Mouse (Mus musculus) adipocyte (in vitro differentiated cells): ENCODE measurements around the gene Tgtp2.
A peak's percentile ranks its signal among the peaks of the same experiment; 100 is the strongest.
"Not testable (repeated sequence)": the region's sequence is repeated elsewhere in the genome, so short reads cannot be mapped to it uniquely, and the experiment has no call there.

ENCODE experiments used
- DNase-seq: peaks from one replicate; pipeline ENCODE4 v3.0.0-alpha.2; 2016; ENCODE audit warnings: low spot score

The Tgtp2 gene

DNA sequence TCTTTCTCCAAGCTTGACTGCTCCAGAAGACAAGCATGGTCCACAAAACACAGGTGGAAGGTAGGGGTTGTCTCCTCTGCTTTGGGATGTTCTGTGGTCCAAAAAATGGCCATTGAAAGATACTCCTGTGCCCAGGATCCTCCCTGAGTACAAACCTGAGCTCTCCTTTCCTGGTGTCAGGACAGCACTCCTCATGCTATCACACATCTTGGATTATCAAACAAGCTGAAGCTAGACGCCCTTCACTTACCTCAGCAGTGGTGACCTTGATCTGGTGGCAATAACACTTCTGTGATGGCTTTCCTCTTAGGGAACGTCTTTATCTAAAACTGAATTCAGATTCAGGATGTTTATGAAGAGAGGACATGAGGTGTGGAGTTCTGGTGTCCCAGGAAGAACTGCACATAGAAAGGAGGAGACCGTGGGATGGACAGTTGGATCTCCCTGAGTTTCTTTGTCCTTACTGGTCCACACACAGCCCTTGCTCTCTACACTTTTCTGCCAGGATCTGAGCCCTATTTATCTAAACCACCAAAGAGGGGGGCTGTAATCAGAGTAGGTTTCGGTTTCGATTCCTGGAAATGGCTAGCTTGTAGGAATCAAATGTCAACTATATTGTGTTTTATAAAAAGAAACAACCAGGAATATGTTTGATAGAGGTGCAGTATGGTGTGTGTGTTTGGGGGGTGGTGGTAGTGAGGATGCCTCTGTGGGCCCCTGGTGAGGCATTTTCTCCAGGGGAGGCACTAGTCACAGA is at the start of gene Tgtp2:
TSS of gene Tgtp2 (minus strand) at position 494 of the 757 bp plus-strand sequence.
- not testable (repeated sequence) for DNase-seq

- DNase-seq: no peak
Measured at GRCm38 (mm10) chr11:49112624-49113219, 48.7 kb upstream of the Tgtp2 start.

GRCm38 (mm10) chr11:49111000-49111399 is 47.0 kb upstream of the Tgtp2 start:
- no peak for DNase-seq

- peak; percentile 72 for DNase-seq
Measured at GRCm38 (mm10) chr11:49108833-49109232, 44.8 kb upstream of the Tgtp2 start.

- no peak for DNase-seq
Measured at GRCm38 (mm10) chr11:49107650-49108537, 43.9 kb upstream of the Tgtp2 start.

DNA sequence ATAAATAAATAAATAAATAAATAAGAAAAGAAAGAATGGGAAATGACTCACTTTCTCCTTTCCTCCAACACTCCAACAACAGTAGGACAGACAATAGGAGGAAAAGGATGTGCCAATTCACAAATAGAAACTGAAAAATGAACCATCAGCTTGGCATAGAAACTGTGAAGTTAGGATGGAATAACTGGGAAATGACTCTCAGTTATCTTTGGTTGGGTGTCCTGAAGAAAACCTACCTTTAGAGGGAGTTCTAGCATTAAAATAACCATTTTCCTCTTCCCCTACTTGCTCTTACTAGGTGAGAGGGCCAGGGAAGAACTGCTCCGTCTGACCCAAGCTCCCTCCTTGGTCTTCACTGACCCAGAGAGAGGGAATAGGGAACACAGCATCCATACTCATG is 41.7 kb upstream of the Tgtp2 start:
- no peak for DNase-seq

DNA sequence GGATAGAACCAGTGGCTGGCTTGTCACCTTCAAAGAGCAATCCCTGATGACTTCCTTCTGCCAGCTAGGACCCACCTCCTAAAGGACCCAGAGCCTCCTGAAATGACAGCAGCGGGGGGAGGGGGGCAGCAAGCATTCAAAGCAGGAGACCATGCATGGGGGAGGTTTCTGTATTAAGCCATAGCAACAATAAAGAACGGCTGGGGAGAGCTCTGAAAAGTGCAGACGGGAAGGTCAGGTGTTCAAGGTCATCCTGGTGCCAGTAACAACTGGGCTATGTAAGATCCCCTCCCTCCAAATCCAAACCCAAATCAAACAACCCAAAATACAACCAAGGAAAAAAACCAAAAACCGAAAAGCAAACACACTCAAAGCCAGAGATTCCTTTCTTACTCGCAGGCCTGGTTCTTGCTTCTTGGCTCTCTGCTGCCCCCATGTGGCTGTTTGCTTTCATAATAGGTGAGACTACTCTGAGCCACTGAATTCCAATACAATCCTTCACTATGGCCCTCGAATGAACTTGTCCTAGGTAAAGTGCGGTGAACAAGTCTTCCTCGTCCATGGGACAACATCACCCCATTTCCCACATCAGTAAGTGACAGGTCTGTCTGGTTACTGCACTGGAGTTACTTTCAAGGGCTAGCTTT is 39.2 kb upstream of the Tgtp2 start:
- peak; percentile 95 for DNase-seq

- no peak for DNase-seq
Measured at GRCm38 (mm10) chr11:49101500-49101899, 37.5 kb upstream of the Tgtp2 start.

DNA sequence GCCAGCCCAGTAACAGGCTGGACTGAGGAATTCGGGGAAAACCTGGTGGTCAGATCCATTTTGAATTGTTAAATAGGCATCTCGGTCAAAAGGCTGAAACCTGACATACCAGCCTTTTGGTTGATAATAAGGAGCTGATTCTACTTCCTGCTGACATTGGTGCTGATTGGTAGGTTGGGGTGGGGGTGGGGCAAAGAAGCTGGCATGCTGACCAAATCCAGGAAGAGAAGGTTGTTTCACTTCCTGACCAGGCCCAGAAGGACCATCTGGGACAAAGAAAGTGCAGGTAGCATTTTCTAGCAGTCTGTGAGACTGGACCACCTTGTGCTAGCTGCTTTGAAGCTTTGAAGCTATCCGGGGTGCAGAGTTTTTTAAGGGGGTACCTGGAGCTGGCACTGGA is 36.4 kb upstream of the Tgtp2 start:
- peak; percentile 25 for DNase-seq

DNA sequence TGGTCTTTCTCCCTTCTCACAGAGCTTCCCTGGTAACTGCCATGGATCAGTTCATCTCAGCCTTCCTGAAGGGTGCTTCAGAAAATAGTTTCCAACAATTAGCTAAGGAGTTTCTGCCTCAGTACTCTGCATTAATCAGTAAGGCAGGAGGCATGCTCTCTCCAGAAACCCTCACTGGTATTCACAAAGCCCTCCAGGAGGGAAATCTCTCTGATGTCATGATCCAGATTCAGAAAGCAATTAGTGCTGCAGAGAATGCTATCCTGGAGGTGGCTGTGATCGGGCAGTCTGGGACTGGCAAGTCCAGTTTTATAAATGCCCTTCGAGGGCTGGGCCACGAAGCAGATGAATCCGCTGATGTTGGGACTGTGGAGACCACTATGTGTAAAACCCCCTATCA is 31.4 kb upstream of the Tgtp2 start:
- no peak for DNase-seq

DNA sequence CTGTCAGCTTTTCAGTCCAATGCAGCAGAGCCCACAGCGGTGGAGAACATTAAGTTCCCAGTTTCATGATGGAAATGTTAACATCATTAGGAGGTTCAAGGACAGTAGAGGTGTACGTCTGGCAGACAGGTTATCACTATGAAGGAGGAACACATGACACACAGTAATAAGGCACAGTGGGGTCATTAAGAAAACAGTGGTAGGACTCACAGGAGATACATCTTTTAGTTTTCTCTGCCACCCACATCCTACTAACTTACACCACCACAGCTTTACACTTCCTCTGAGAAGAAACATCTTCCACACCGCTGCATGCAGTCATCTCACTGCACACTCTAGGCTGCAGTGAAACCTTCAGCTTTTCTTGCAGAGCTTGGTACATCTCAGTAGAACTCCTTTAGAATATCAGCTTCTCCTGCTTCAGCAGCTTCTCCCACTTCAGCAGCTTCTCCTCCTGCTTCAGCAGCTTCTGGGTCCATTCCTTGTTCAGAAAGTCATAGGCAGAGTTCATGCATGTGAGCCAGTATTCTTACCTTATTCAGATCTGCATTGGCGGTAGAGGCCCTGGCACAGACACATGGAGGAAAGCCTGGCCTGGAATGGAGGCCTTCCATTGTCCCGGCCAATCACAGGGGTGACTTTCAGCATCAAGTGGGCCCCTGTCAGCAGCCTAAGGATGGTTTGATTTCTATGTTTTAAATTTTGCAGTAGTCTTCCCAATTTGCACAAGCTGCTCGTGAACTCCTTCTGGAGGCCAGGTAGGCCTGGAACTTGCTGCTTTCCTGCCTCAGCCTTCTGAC is 30.1 kb upstream of the Tgtp2 start:
- no peak for DNase-seq

GRCm38 (mm10) chr11:49092786-49093185 is 28.8 kb upstream of the Tgtp2 start:
- DNase-seq: no peak

DNA sequence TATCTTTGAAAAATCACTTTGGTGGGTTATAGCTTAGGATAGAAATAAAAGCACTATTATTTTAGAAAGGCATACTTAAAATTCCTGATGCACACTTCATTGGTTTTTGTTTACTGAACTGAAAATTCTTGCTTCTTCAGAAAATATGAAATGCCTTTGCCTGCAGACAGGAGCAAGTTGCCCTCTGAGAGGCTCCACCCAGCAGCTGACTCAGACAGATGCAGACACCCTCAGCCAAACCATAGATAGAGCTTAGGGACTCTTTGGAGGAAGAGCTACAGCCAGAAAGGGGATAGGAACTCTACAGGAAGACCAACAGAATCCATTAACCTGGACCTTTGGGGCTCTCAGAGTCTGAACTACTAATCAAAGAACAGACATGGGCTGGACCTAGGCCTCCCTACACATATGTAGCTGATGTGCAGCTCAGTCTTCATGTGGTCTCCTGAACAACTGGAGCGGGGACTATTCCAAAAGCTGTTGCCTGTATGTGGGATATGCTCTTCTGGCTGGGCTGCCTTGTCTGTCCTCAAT is 28.1 kb upstream of the Tgtp2 start:
- no peak for DNase-seq

GRCm38 (mm10) chr11:49091171-49091570 is 27.2 kb upstream of the Tgtp2 start:
- DNase-seq: no peak

GRCm38 (mm10) chr11:49090551-49090950 is 26.5 kb upstream of the Tgtp2 start:
- DNase-seq: no peak

GRCm38 (mm10) chr11:49089735-49090507 is 25.9 kb upstream of the Tgtp2 start:
- DNase-seq: peak; percentile 13

DNA sequence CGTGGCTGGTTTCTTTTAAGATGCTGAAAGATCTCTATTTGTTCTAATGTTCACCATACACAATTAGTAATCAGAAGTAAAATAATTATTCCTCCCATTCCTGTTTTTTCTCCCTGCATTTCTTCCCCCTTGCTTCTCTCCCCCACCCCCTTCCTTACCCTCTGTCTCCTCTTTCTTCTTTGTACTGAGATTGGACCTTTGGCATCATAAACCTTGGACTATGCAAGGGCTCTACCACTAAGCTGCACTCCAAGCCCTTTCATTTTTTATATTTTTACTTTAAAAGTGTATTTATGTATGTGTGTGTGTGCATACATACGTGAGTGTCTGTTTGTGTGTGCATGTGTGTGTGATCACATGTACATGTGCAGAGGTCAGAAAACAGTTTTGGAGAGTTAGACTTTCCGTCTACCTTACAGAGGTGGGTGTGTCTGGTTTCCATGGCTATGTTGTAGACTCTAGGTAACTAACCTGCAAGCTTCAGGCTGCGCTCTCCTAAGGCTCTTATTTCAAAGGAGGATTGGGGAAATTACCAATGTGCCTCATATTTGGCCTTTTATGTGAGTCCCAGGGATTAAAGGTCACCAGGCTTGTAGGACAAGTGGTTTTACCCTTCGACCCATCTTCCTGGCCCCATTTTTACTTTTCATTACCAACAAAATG is 25.1 kb upstream of the Tgtp2 start:
- no peak for DNase-seq

DNA sequence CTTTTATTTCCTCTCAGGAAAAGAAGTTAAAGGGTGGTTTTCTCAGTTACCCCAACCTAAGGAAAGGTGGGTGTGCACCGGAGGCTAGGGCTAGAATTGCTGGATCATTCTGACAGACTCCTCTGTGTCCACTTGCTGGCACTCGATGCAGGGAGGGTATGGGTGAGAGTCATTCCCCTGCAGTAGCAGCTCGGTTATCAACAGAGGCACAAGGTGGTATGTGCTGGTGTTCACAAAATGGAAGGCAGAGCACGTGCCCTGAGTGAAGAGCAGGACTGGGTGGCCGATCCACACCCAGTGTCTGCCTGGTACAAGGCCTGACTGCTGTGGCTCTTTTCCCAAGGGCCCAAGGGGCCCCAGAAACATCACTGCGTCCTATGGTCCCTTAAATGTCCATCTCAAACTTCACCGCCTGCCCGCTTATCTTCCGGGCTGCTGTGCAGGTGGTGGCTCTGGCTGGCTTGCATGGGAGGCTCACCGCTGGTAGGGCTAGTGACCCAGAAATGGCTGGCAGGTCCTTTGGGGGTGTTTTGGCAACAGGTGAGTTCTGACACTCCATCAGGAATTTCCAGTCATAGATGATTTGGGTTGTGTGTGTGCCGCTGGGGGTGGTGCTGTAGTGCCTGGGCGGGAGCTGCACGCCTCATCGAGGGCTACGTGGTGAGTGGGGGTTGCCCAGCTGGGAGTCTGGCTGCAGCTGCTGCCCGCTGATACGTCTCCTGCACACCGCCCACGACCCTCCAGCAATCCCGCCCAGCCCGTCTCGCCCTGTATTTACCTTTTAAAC is 24.0 kb upstream of the Tgtp2 start:
- no peak for DNase-seq

DNA sequence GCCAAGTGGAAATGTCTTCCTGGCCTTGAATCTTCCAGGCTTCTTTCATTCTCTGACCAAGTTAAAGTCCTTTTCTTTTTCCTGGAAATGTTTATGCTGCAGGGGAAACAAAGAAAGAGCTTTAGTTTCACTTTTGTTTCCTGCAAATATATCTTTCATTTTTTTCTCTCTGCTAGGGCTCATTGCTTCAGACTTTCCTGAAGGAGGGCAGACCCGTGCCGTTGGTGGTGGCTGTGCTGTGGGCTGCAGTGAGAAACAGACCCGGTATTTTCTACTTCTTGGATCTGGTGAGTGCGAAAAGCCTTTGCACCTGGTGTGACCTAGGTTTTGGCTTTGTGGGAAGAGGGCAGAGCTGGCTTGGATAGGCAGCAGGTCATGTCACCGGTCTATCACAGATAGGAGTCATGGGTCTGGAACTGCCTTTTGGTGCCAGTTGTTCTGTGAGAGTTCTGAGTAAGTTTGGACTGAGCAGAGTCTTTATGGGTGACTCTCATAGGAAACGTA is 22.9 kb upstream of the Tgtp2 start:
- DNase-seq: peak; percentile 28
